Mouse (Mus musculus): ENCODE results near the gene Zfp978. TPM values are rescaled to one million over a fixed set of nuclear protein-coding genes. Genes with fewer than 3 reads are reported as not detected.
"Not testable (repeated sequence)": the region's sequence is repeated elsewhere in the genome, so short reads cannot be mapped to it uniquely, and the experiment has no call there.

The Zfp978 gene
- polyA plus RNA-seq, 1 experiment from 2014 or later = not detected

DNA sequence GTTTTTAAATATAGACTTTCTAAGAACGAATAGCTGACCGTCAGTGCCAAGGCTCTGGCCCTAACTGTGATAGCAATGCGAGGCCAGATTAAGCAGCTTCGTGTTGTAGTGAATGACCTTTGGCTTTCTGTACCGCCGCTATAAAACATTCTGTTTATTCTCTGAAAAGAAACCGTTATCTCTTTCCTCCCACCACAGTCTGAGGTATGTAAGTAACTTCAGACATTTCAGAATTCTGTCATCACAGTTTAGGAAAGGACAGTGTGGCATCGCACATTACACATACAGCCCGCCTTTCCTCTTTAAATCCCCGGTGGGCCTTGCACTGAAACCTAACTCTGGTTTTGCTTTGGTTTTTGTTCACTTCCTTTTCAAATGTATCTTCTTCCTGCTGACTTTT is 56.8 kb downstream of the Zfp978 start:
- ATAC-seq = no peak
- WGBS = 61% methylated on average over 10 of the region's 10 CpGs
- Histone ChIP-seq H3K9me3 (ENCODE audit: control insufficient read depth) (peaks cover 18% of the 10 kb centered on the region), H3K27ac (ENCODE audit: low read depth, low read length) (no peak overlapping the region), H3K9ac (ENCODE audit: low read depth, low read length) (no peak overlapping the region), H3K27me3 (replicated peaks; ENCODE audit: control insufficient read depth, insufficient read depth, low read length) (no peaks in the 10 kb centered on the region), H3K36me3 (ENCODE audit: control insufficient read depth, insufficient read depth) (no peaks in the 10 kb centered on the region), H3K4me3 (ENCODE audit: low read depth, low read length) (no peak overlapping the region), H3K4me2 (replicated peaks; ENCODE audit: low read depth) (no peak overlapping the region), H3K4me1 (replicated peaks; ENCODE audit: control insufficient read depth, insufficient read depth, low read length) (no peaks in the 10 kb centered on the region)
- TF ChIP-seq CTCF (IDR thresholded peaks at IDR 0.05; ENCODE audit: low read depth) = no peak

DNA sequence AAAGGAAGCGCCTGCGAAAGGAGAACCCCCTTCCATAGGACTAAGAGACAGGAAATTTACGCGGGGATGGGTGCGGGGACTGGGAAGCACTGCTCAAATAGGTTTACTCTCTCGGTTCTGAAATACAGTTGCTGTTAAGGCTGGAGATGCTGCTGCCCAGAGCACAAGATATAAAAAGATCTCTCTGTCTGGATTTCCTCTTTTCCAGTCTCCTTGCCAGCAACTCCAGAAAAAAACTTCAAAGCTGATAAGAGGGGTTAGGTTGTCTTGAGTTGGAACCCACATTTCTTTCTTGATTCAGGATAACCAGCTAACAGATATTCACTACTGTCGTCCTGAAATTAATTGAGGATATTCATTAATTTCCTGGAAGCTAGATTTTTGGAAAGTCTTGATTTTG is 57.2 kb downstream of the Zfp978 start:
- ATAC-seq; H3K9ac ChIP-seq (ENCODE audit: low read depth, low read length); H3K27me3 ChIP-seq (replicated peaks; ENCODE audit: control insufficient read depth, insufficient read depth, low read length); H3K27ac ChIP-seq (ENCODE audit: low read depth, low read length); H3K4me1 ChIP-seq (replicated peaks; ENCODE audit: control insufficient read depth, insufficient read depth, low read length); H3K4me3 ChIP-seq (ENCODE audit: low read depth, low read length); H3K36me3 ChIP-seq (ENCODE audit: control insufficient read depth, insufficient read depth); H3K4me2 ChIP-seq (replicated peaks; ENCODE audit: low read depth): not testable (repeated sequence)
- peaks cover 21% of the 10 kb centered on the region for H3K9me3 ChIP-seq (ENCODE audit: control insufficient read depth)
- 64% methylated on average over 7 of the region's 7 CpGs for WGBS

DNA sequence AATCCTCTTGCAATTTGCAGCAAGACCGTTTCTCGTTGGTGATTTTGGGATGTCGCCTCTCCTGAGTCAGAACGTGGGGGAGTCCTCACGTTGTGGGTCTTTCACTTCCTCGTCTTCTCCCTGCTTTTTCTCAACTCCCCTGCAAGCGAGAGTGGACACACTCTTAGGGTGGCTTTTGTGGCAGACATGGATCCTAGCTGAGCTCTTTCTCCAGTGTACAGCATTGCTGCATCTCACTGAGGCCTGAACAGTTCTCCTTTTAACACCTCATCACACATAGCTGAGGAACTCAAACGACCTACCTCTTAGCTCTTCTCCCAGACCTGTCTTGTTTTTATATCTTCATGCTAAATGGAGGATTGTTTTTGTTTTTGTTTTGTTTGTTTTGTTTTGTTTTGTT is 58.1 kb downstream of the Zfp978 start:
- not testable (repeated sequence) for H3K4me2 ChIP-seq (replicated peaks; ENCODE audit: low read depth); H3K4me1 ChIP-seq (replicated peaks; ENCODE audit: control insufficient read depth, insufficient read depth, low read length); ATAC-seq; H3K4me3 ChIP-seq (ENCODE audit: low read depth, low read length); H3K36me3 ChIP-seq (ENCODE audit: control insufficient read depth, insufficient read depth); H3K9ac ChIP-seq (ENCODE audit: low read depth, low read length); H3K27me3 ChIP-seq (replicated peaks; ENCODE audit: control insufficient read depth, insufficient read depth, low read length); H3K27ac ChIP-seq (ENCODE audit: low read depth, low read length)
- H3K9me3 ChIP-seq (ENCODE audit: control insufficient read depth) = peaks cover 26% of the 10 kb centered on the region
- 83% methylated on average over 8 of the region's 8 CpGs for WGBS

DNA sequence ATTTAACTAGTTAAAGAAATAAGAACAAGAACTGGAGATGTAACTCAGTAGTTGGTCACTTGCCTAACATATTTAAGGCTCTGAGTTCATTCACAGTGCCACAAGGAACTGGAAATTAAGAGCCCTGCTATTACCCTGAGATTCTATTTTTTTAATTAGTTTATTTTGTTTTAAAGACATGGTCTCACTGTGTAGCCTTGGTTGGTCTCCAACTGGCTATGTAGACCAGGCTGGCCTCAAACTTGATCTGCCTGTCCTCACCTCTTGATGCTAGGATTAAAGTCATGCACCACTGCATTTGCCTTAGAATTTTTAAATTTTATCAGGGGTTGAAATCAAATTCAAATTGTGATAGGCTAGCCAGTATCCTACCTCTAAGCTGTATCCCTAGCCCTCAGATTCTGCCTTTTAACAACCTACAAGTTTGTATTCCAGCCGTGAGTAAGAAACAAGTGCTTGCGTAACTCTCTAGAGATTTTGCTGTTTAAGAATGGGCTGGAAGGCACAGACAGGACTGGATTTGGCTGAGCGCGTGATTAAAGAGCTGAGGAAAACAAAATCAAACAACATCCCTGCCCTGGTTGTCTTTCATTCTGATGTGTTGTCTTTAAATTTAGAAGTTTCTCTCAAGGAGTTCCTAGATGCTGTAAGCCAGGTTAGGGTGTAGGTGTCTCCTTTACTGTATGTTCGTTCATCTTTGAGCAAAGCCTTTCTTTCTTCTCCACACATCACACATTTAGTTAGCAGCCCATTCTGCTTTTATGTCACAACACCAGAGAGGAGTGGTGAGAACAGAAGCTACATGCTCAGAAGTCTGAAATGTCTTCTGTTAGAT is 58.9 kb downstream of the Zfp978 start:
- H3K4me1 ChIP-seq (replicated peaks; ENCODE audit: control insufficient read depth, insufficient read depth, low read length); ATAC-seq; H3K36me3 ChIP-seq (ENCODE audit: control insufficient read depth, insufficient read depth); H3K27me3 ChIP-seq (replicated peaks; ENCODE audit: control insufficient read depth, insufficient read depth, low read length); H3K9ac ChIP-seq (ENCODE audit: low read depth, low read length); H3K27ac ChIP-seq (ENCODE audit: low read depth, low read length); H3K4me3 ChIP-seq (ENCODE audit: low read depth, low read length); H3K4me2 ChIP-seq (replicated peaks; ENCODE audit: low read depth): not testable (repeated sequence)
- H3K9me3 ChIP-seq (ENCODE audit: control insufficient read depth) = peaks cover 26% of the 10 kb centered on the region
- 81% methylated on average over 5 of the region's 5 CpGs for WGBS

DNA sequence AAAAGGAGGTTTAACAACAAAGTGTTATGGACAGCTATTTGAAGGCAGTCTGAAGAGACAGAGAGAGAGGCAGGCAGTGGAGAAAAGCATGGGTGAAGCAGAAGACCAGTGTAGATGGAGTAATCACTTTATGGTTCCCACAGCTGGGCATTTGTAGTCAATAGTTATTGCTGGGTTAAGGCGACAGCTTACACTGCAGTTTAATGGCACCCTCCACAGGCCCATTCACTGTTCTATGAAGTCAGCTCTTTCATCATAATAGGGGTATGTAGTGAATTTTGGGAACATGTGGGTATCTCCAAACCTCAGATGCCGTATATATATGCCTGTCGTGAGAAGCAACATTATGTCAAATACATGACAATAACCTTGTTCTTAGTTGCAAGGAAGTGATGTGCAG is 59.7 kb downstream of the Zfp978 start:
- no peaks in the 10 kb centered on the region for H3K36me3 ChIP-seq (ENCODE audit: control insufficient read depth, insufficient read depth)
- 69% methylated on average over 3 of the region's 3 CpGs for WGBS
- no peak for TF ChIP-seq CTCF (IDR thresholded peaks at IDR 0.05; ENCODE audit: low read depth)
- no peaks in the 10 kb centered on the region for H3K4me1 ChIP-seq (replicated peaks; ENCODE audit: control insufficient read depth, insufficient read depth, low read length)
- H3K4me3 ChIP-seq (ENCODE audit: low read depth, low read length) = no peak overlapping the region
- H3K27ac ChIP-seq (ENCODE audit: low read depth, low read length) = no peak overlapping the region
- no peak overlapping the region for H3K4me2 ChIP-seq (replicated peaks; ENCODE audit: low read depth)
- no peak overlapping the region for H3K9ac ChIP-seq (ENCODE audit: low read depth, low read length)
- H3K9me3 ChIP-seq (ENCODE audit: control insufficient read depth) = peaks cover 26% of the 10 kb centered on the region
- no peaks in the 10 kb centered on the region for H3K27me3 ChIP-seq (replicated peaks; ENCODE audit: control insufficient read depth, insufficient read depth, low read length)
- ATAC-seq = no peak

DNA sequence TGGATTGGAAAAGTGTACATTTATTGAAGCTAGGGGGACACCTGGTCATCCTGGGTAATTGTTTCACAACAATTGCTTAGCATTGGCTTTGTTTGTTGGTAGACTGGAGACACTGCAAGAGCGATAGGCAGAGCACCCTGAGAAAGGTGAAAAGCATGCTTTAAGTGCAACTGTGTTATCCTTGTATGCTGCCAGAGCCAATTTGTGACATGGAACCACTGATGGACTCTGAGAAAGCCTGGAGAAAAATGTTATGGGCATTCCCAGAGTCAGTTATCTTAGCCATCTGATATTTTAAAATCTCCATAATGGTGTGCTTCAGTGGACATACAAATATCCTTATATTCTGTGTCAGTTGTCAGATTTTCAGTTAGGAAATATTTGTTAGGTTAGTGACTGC is 60.2 kb downstream of the Zfp978 start:
- H3K4me1 ChIP-seq (replicated peaks; ENCODE audit: control insufficient read depth, insufficient read depth, low read length); H3K4me2 ChIP-seq (replicated peaks; ENCODE audit: low read depth); H3K9ac ChIP-seq (ENCODE audit: low read depth, low read length); H3K27ac ChIP-seq (ENCODE audit: low read depth, low read length); ATAC-seq; H3K27me3 ChIP-seq (replicated peaks; ENCODE audit: control insufficient read depth, insufficient read depth, low read length); H3K4me3 ChIP-seq (ENCODE audit: low read depth, low read length); H3K36me3 ChIP-seq (ENCODE audit: control insufficient read depth, insufficient read depth): not testable (repeated sequence)
- 29% methylated on average over 1 of the region's 1 CpGs for WGBS
- peaks cover 24% of the 10 kb centered on the region for H3K9me3 ChIP-seq (ENCODE audit: control insufficient read depth)

DNA sequence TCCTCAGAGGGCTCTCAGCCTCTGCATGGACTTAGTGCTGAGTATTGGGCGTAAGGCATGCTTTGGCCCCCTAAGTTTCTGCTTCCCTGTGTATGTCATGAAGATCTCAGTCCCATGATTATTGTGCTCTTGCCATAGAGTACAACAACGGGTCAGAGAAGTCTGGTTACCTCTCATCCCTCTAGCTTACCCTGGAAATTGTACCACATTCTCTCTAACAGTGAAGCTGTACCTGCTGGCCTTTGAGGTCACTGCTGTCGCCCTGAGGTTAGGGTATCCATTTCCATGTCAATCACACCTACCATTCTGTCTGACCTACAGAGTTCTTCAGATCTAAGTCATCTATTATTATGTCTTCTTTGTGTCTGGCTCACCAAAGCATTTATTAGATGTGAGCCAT is 62.0 kb downstream of the Zfp978 start:
- TF ChIP-seq CTCF (IDR thresholded peaks at IDR 0.05; ENCODE audit: low read depth) = no peak
- no peaks in the 10 kb centered on the region for H3K4me1 ChIP-seq (replicated peaks; ENCODE audit: control insufficient read depth, insufficient read depth, low read length)
- H3K4me2 ChIP-seq (replicated peaks; ENCODE audit: low read depth) = no peak overlapping the region
- ATAC-seq = no peak
- 42% methylated on average over 3 of the region's 3 CpGs for whole genome bisulfite sequencing
- H3K9ac ChIP-seq (ENCODE audit: low read depth, low read length) = no peak overlapping the region
- H3K36me3 ChIP-seq (ENCODE audit: control insufficient read depth, insufficient read depth) = no peaks in the 10 kb centered on the region
- H3K27me3 ChIP-seq (replicated peaks; ENCODE audit: control insufficient read depth, insufficient read depth, low read length) = no peaks in the 10 kb centered on the region
- H3K27ac ChIP-seq (ENCODE audit: low read depth, low read length) = no peak overlapping the region
- peaks cover 14% of the 10 kb centered on the region; the same call in 1 of the 2 replicates for H3K9me3 ChIP-seq (ENCODE audit: control insufficient read depth)
- H3K4me3 ChIP-seq (ENCODE audit: low read depth, low read length) = no peak overlapping the region
